Mouse (Mus musculus) MEL (cell line): ENCODE results near the gene Kctd11. TPM values are rescaled to one million over a fixed set of nuclear protein-coding genes. Genes with fewer than 3 reads are reported as not detected.

Experiments used
- DNase-seq: peaks from one replicate; pipeline ENCODE4 v3.0.0; 2011; ENCODE audit warnings: low read depth, low spot score
- H3K27ac ChIP-seq: 2 replicates; pipeline ENCODE4 v1.5.1; 2012; ENCODE audit warnings: low read depth, mild to moderate bottlenecking, control low read depth, low read length, moderate library complexity; ENCODE audit not compliant: control insufficient read depth
- H3K27me3 ChIP-seq, 2 experiments: fragments of 150-350 bp in 1 of 2; sonication (generic) in 1 of 2; 2 replicates each; pipeline ENCODE4 v1.6.1; 2012; ENCODE audit warnings: low read length in 2 of 2, mild to moderate bottlenecking in 2 of 2, improper control_type of control experiment in 1 of 2, moderate library complexity in 1 of 2; ENCODE audit not compliant: insufficient read depth in 2 of 2, control insufficient read depth in 1 of 2
- H3K36me3 ChIP-seq, 2 experiments: 2 replicates each; pipeline ENCODE4 v1.6.1; 2012 to 2014; ENCODE audit warnings: low read length in 2 of 2, improper control_type of control experiment in 1 of 2, inconsistent platforms in 1 of 2, mild to moderate bottlenecking in 1 of 2; ENCODE audit not compliant: insufficient read depth in 2 of 2, control insufficient read depth in 1 of 2
- H3K4me1 ChIP-seq, 2 experiments: fragments of 150-350 bp in 1 of 2; sonication (generic) in 1 of 2; 2 replicates each; pipeline ENCODE4 v1.6.1; 2012; ENCODE audit warnings: low read length in 2 of 2, improper control_type of control experiment in 1 of 2, mild to moderate bottlenecking in 1 of 2; ENCODE audit not compliant: insufficient read depth in 2 of 2, control insufficient read depth in 1 of 2
- H3K4me3 ChIP-seq, 2 experiments: fragments of 150-350 bp in 1 of 2; sonication (generic) in 1 of 2; 2 replicates each; pipeline ENCODE4 v1.5.1; 2012; ENCODE audit warnings: low read depth in 2 of 2, low read length in 2 of 2, mild to moderate bottlenecking in 2 of 2, moderate library complexity in 2 of 2, control low read depth in 1 of 2, improper control_type of control experiment in 1 of 2; ENCODE audit not compliant: control insufficient read depth in 1 of 2, insufficient read depth in 1 of 2
- H3K79me2 ChIP-seq: 2 replicates; pipeline ENCODE4 v1.6.1; 2012; ENCODE audit warnings: mild to moderate bottlenecking, low read length, moderate library complexity; ENCODE audit not compliant: control insufficient read depth, poor library complexity, insufficient read depth
- H3K9ac ChIP-seq: 2 replicates; pipeline ENCODE4 v1.6.1; 2012; ENCODE audit warnings: low read depth, mild to moderate bottlenecking, control low read depth, low read length, moderate library complexity; ENCODE audit not compliant: control insufficient read depth, poor library complexity, severe bottlenecking
- H3K9me3 ChIP-seq: fragments of 150-350 bp; sonication (generic); replicated peaks from 2 replicates; pipeline ENCODE4 v1.6.1; 2012; ENCODE audit warnings: mild to moderate bottlenecking, low read length, improper control_type of control experiment, moderate library complexity; ENCODE audit not compliant: insufficient read depth
- CHD2 ChIP-seq: IDR thresholded peaks from 2 replicates; pipeline ENCODE4 v1.6.1; 2011; ENCODE audit warnings: low read length, improper control_type of control experiment
- CTCF ChIP-seq, 3 experiments: IDR thresholded peaks in 2 of 3; conservative IDR thresholded peaks in 1 of 3; 2 replicates each; pipeline ENCODE4 v1.5.1; 2011 to 2012; ENCODE audit warnings: low read length in 3 of 3, low read depth in 2 of 3, mild to moderate bottlenecking in 2 of 3, improper control_type of control experiment in 1 of 3, inconsistent platforms in 1 of 3, mixed read lengths in 1 of 3, moderate library complexity in 1 of 3; ENCODE audit not compliant: control insufficient read depth in 1 of 3, insufficient read depth in 1 of 3, poor library complexity in 1 of 3, severe bottlenecking in 1 of 3
- EP300 ChIP-seq, 2 experiments: IDR thresholded peaks; 2 replicates each; pipeline ENCODE4 v1.6.1; 2011; ENCODE audit warnings: improper control_type of control experiment in 2 of 2, low read length in 2 of 2, low read depth in 1 of 2, mild to moderate bottlenecking in 1 of 2
- ETS1 ChIP-seq: IDR thresholded peaks from 2 replicates; pipeline ENCODE4 v1.6.1; 2012; ENCODE audit warnings: low read depth, mild to moderate bottlenecking, inconsistent platforms, low read length, improper control_type of control experiment, moderate library complexity
- GABPA ChIP-seq: IDR thresholded peaks from 2 replicates; pipeline ENCODE4 v1.6.1; 2012; ENCODE audit warnings: low read depth, mild to moderate bottlenecking, inconsistent platforms, low read length, improper control_type of control experiment, moderate library complexity
- HCFC1 ChIP-seq: IDR thresholded peaks from 2 replicates; pipeline ENCODE4 v1.6.1; 2012; ENCODE audit warnings: low read depth, mild to moderate bottlenecking, inconsistent platforms, low read length, improper control_type of control experiment, moderate library complexity
- JUND ChIP-seq: IDR thresholded peaks from 2 replicates; pipeline ENCODE4 v1.6.1; 2011; ENCODE audit warnings: low read depth, mild to moderate bottlenecking, improper control_type of control experiment, low read length
- KAT2A ChIP-seq: conservative IDR thresholded peaks from 2 replicates; pipeline ENCODE4 v1.6.1; 2012; ENCODE audit warnings: low read depth, low read length, improper control_type of control experiment, inconsistent platforms
- MEF2A ChIP-seq: IDR thresholded peaks from 2 replicates; pipeline ENCODE4 v1.6.1; 2014; ENCODE audit warnings: low read depth, mild to moderate bottlenecking, inconsistent platforms, low read length, improper control_type of control experiment; ENCODE audit not compliant: poor library complexity, insufficient replicate concordance, severe bottlenecking; ENCODE audit errors: extremely low read depth
- MXI1 ChIP-seq: IDR thresholded peaks from 2 replicates; pipeline ENCODE4 v1.6.1; 2011; ENCODE audit warnings: mild to moderate bottlenecking, low read depth, low read length, improper control_type of control experiment
- POLR2A ChIP-seq, 2 experiments: IDR thresholded peaks; 2 replicates each; pipeline ENCODE4 v1.6.1; 2011 to 2012; ENCODE audit warnings: low read length in 2 of 2, mild to moderate bottlenecking in 2 of 2, control low read depth in 1 of 2, improper control_type of control experiment in 1 of 2, low read depth in 1 of 2, moderate library complexity in 1 of 2; ENCODE audit not compliant: control insufficient read depth in 1 of 2, insufficient read depth in 1 of 2, poor library complexity in 1 of 2
- POLR2AphosphoS2 ChIP-seq: IDR thresholded peaks from 2 replicates; pipeline ENCODE4 v1.6.1; 2011; ENCODE audit warnings: low read length, improper control_type of control experiment
- RCOR1 ChIP-seq: IDR thresholded peaks from 2 replicates; pipeline ENCODE4 v1.6.1; 2012; ENCODE audit warnings: low read depth, mild to moderate bottlenecking, inconsistent platforms, low read length, improper control_type of control experiment
- SIN3A ChIP-seq: IDR thresholded peaks from 2 replicates; pipeline ENCODE4 v1.6.1; 2012; ENCODE audit warnings: low read length, improper control_type of control experiment, inconsistent platforms
- SMC3 ChIP-seq: IDR thresholded peaks from 2 replicates; pipeline ENCODE4 v1.6.1; 2011; ENCODE audit warnings: low read depth, low read length, improper control_type of control experiment
- USF1 ChIP-seq: IDR thresholded peaks from 2 replicates; pipeline ENCODE4 v1.6.1; 2014; ENCODE audit warnings: low read depth, mild to moderate bottlenecking, inconsistent platforms, low read length, improper control_type of control experiment, moderate library complexity
- ZC3H11A ChIP-seq: IDR thresholded peaks from 2 replicates; pipeline ENCODE4 v1.6.1; 2012; ENCODE audit warnings: low read depth, mild to moderate bottlenecking, inconsistent platforms, low read length, improper control_type of control experiment
- ZKSCAN1 ChIP-seq: IDR thresholded peaks from 2 replicates; pipeline ENCODE4 v1.6.1; 2012; ENCODE audit warnings: low read depth, mild to moderate bottlenecking, inconsistent platforms, low read length, improper control_type of control experiment, moderate library complexity
- ZMIZ1 ChIP-seq: IDR thresholded peaks from 2 replicates; pipeline ENCODE4 v1.6.1; 2012; ENCODE audit warnings: low read depth, mild to moderate bottlenecking, inconsistent platforms, low read length, improper control_type of control experiment, moderate library complexity
- polyA plus RNA-seq, 2 experiments: library from polyadenylated mRNA; stranded (reverse) in 1 of 2; unstranded in 1 of 2; fragments of >175 nt in 1 of 2; fragments of >200 nt in 1 of 2; gene quantifications; 2 replicates each; pipeline versions ENCODE4 v1.2.1 to v1.2.4; 2012; ENCODE audit warnings: low replicate concordance in 2 of 2, low read depth in 1 of 2; ENCODE audit not compliant: insufficient read length in 2 of 2, insufficient read depth in 1 of 2, missing spikeins in 1 of 2
- total RNA-seq: library from RNA; depleted of rRNA; stranded (reverse); fragments of 300-350 nt; gene quantifications from 2 replicates; pipeline ENCODE4 v1.2.3, GENCODE M21; 2012

Kctd11 gene
- total and polyA plus RNA-seq, 3 experiments: 0.19 to 0.49 TPM; not detected in 1

- no peak for TF ChIP-seq ZC3H11A
- TF ChIP-seq MXI1: peak; percentile 83
- peak; percentile 82 to 95 for TF ChIP-seq EP300 (IDR thresholded peaks at IDR 0.05; ENCODE audit: low read depth in 1 of 2, low read length in 2 of 2)
- peak; percentile 96 for TF ChIP-seq POLR2AphosphoS2
- TF ChIP-seq HCFC1: peak; percentile 73
Observed at GRCm38 (mm10) chr11:69853994-69854393, 27.2 kb downstream of the Kctd11 start (continued).

- no peak for DNase-seq
- TF ChIP-seq POLR2A (IDR thresholded peaks at IDR 0.05; ENCODE audit: control insufficient read depth in 1 of 2, insufficient read depth in 1 of 2, low read depth in 1 of 2, low read length in 2 of 2, poor library complexity in 1 of 2): no peak
- no peak for TF ChIP-seq POLR2AphosphoS2
- TF ChIP-seq CTCF (IDR thresholded peaks at IDR 0.05 in 2 of 3, conservative IDR thresholded peaks at IDR 0.05 in 1 of 3; ENCODE audit: control insufficient read depth in 1 of 3, insufficient read depth in 1 of 3, low read depth in 2 of 3, low read length in 3 of 3, poor library complexity in 1 of 3, severe bottlenecking in 1 of 3): no peak
- no peak for TF ChIP-seq RCOR1
- no peak for TF ChIP-seq KAT2A
- no peak for TF ChIP-seq JUND
- TF ChIP-seq CHD2: no peak
- no peak for TF ChIP-seq ZKSCAN1
- Histone ChIP-seq H3K4me1 (peaks cover 7 to 28% of the 10 kb centered on the region in 2 experiments; a peak in 3 of 4 replicates), H3K79me2 (peaks cover 3% of the 10 kb centered on the region; the same call in 1 of the 2 replicates), H3K27ac (no peak overlapping the region), H3K36me3 (peaks cover 0 to 14% of the 10 kb centered on the region in 2 experiments; a peak in 2 of 4 replicates), H3K27me3 (no peaks in the 10 kb centered on the region), H3K4me3 (no peak overlapping the region), H3K9ac (no peak overlapping the region), H3K9me3 (no peaks in the 10 kb centered on the region)
Observed at GRCm38 (mm10) chr11:69850754-69851153, 30.5 kb downstream of the Kctd11 start.

GRCm38 (mm10) chr11:69849884-69850283 lies 31.3 kb downstream of the Kctd11 start:
- peaks cover 3% of the 10 kb centered on the region; the same call in 1 of the 2 replicates for H3K79me2 ChIP-seq
- peaks cover 0 to 10% of the 10 kb centered on the region in 2 experiments; a peak in 2 of 4 replicates for H3K36me3 ChIP-seq
- H3K27me3 ChIP-seq: no peaks in the 10 kb centered on the region
- H3K9ac ChIP-seq: no peak overlapping the region
- TF ChIP-seq KAT2A (no peak), USF1 (no peak), MEF2A (no peak), ZMIZ1 (no peak), GABPA (no peak), SIN3A (no peak), SMC3 (no peak), ETS1 (no peak)
- DNase-seq: no peak
- no peaks in the 10 kb centered on the region for H3K9me3 ChIP-seq
- no peak overlapping the region for H3K27ac ChIP-seq
- peaks cover 11 to 26% of the 10 kb centered on the region in 2 experiments; a peak in 3 of 4 replicates for H3K4me1 ChIP-seq
- no peak overlapping the region for H3K4me3 ChIP-seq
